Mouse (Mus musculus) heart, embryonic 16.5 days (tissue): ENCODE measurements around the gene Lcp1. TPM values are rescaled to one million over a fixed set of nuclear protein-coding genes. Genes with fewer than 3 reads are reported as not detected.

ENCODE experiments used
- ATAC-seq: fragments of 200-750 bp; cut with Nextera tagmentation; replicated peaks from 2 replicates; pipeline ENCODE4 v1.8.0; 2017; ENCODE audit warnings: moderate number of reproducible peaks; ENCODE audit not compliant: insufficient read depth, low FRiP score; ENCODE audit errors: extremely low read depth
- H3K27ac ChIP-seq: fragments of 300-500 bp; sonication (generic); 2 replicates; pipeline ENCODE4 v1.5.1; 2014; ENCODE audit warnings: mild to moderate bottlenecking, low read length, control low read depth, moderate library complexity
- H3K27me3 ChIP-seq: fragments of 300-500 bp; sonication (generic); 2 replicates; pipeline ENCODE4 v1.6.1; 2014; ENCODE audit warnings: low read length, mixed read lengths; ENCODE audit not compliant: control insufficient read depth, insufficient read depth
- H3K36me3 ChIP-seq: fragments of 300-500 bp; sonication (generic); 2 replicates; pipeline ENCODE4 v1.6.1; 2014; ENCODE audit not compliant: control insufficient read depth, insufficient read depth
- H3K4me1 ChIP-seq: fragments of 300-500 bp; sonication (generic); 2 replicates; pipeline ENCODE4 v1.6.1; 2014; ENCODE audit warnings: low read length, mixed read lengths; ENCODE audit not compliant: control insufficient read depth, insufficient read depth
- H3K4me2 ChIP-seq: fragments of 300-500 bp; sonication (generic); 2 replicates; pipeline ENCODE4 v1.6.1; 2014; ENCODE audit warnings: low read depth, mild to moderate bottlenecking, control low read depth, low read length
- H3K4me3 ChIP-seq: fragments of 300-500 bp; sonication (generic); 2 replicates; pipeline ENCODE4 v1.5.1; 2014; ENCODE audit warnings: mild to moderate bottlenecking, control low read depth, low read length
- H3K9ac ChIP-seq: fragments of 300-500 bp; sonication (generic); 2 replicates; pipeline ENCODE4 v1.6.1; 2014; ENCODE audit warnings: low read length, control low read depth
- H3K9me3 ChIP-seq: fragments of 300-500 bp; sonication (generic); replicated peaks from 2 replicates; pipeline ENCODE4 v1.6.1; 2016; ENCODE audit warnings: low read length; ENCODE audit not compliant: control insufficient read depth
- WGBS: fragments of 180-500 bp; shearing (Covaris S2); extraction: QIAGEN DNeasy Blood & Tissue Kit; methylation state at CpG from one replicate; pipeline ENCODE4 v1.1.7; 2014; 5-methylcytosine and 5-hydroxymethylcytosine counted together
- polyA plus RNA-seq: library from polyadenylated mRNA; unstranded; fragments of >200 nt; fragmentation: Nextera tagmentation; extraction: Ambion mirVana; gene quantifications from 2 replicates; pipeline ENCODE4 v1.2.1, GENCODE M21; 2015

The Lcp1 gene
- polyA plus RNA-seq, 1 experiment from 2014 or later, result 47.5 TPM

DNA sequence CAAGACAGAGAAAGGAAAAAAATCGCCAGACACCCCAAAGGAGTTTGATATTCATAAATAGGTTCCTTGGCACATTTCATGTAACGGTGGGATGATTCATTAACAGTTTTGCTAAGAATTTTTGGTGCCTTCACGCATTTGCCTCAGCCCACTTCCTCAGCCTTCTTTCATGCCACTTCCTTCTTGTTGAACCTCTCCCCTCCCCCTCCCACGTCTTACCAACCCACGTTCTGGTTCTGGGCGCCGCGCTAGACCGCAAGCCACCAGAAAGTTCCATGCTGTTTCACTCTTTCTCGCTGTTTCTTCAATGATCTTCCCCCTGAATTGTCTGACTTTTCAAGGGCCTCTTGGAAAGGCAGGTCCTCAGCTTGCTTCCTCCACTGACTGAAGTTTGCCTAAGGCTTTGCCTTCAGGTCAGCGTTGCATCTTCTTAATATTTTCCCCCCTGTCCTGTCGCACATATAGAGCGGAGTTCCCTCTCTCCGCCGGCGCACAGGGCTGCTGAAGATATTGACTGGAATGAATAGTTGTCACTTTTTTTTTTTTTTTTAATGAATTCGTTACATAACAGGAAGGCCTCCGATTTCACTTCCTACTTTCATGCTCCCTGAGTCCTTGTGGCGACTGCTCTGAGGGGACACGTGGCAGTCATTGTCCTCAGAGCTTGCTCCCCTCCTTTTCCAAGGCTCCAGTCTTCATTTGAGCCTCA lies 48.5 kb downstream of the Lcp1 start:
- peak overlapping the region; percentile 75 for H3K27ac ChIP-seq
- ATAC-seq, result no peak
- 0 out of 2 replicates have a peak, but pooled peaks cover 3% of the 10 kb centered on the region for H3K4me1 ChIP-seq
- H3K9ac ChIP-seq, result peak overlapping the region; percentile 57
- H3K4me2 ChIP-seq, result peak overlapping the region; percentile 47
- peak overlapping the region; percentile 34 for H3K4me3 ChIP-seq
- H3K36me3 ChIP-seq, result no peaks in the 10 kb centered on the region
- H3K27me3 ChIP-seq, result no peaks in the 10 kb centered on the region
- 76% methylated on average over 20 of the region's 20 CpGs for WGBS
- no peaks in the 10 kb centered on the region for H3K9me3 ChIP-seq

DNA sequence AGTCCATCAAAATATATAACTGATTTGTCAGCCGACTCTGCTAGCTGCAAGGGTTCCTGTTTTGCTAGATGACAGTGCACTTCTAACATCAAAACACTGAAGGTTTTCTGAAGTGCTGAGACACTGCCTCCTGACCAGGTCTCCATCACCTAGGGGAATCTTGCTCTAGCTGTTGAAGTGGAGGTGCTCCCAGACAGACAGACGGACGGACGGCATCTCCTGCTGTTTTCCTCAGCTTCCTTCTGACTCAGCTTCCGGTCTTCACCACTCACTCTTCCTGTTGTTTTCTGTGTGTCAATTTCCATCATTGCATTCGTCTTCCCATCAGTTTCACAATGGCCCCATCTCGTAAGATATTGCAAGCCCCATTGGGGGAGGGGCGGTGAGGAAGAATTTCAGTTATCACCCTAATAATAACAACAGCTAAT lies 49.7 kb downstream of the Lcp1 start:
- Histone ChIP-seq H3K9ac (no peak overlapping the region), H3K4me3 (no peak overlapping the region), H3K4me1 (0 out of 2 replicates have a peak, but pooled peaks cover 3% of the 10 kb centered on the region), H3K27me3 (no peaks in the 10 kb centered on the region), H3K4me2 (peak overlapping the region; percentile 10; the same call in 1 of the 2 replicates), H3K36me3 (no peaks in the 10 kb centered on the region), H3K9me3 (no peaks in the 10 kb centered on the region), H3K27ac (no peak overlapping the region)
- no peak for ATAC-seq
- 74% methylated on average over 8 of the region's 8 CpGs for WGBS

DNA sequence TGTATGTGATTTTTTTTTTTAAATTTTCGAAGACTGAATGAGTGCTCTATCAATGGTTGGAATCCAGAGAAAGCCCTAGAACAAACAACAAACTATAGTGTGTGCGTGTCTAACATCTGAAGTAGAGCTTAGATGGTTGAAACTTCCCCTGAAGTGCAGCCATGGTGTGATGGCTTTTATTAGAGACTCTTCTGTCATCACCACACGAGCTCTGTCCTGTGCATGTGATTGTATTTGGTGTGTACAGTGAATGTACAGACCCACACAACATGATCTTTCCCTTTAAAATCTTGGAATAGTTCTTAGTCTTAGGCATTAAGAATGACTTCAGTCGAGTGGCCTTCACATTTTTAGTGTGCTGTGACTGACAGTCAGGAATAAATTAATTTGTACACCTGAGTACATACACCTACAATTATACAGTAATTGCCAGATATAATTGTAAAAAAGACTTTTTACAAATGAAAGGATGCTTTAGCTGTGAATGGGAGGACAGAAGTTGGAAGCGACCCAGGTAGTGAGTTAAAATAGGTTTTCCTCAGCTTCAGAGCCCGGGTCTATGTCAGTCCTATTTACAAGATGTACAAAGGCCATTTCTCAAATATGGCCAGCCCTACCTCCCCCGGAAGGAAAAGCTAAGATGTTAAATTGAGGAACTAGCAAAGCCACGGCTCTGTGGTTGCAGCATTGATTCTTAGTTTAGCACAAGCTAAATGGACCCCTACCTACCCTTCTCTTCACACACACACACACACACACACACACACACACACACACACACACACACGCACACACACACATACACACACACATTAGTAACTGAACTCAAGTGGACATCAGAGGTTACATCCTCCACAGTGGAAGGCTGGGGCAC lies 50.4 kb downstream of the Lcp1 start:
- no peak overlapping the region for H3K4me3 ChIP-seq
- no peaks in the 10 kb centered on the region for H3K9me3 ChIP-seq
- no peaks in the 10 kb centered on the region for H3K27me3 ChIP-seq
- H3K4me2 ChIP-seq, result no peak overlapping the region
- ATAC-seq, result no peak
- 0 out of 2 replicates have a peak, but pooled peaks cover 5% of the 10 kb centered on the region for H3K4me1 ChIP-seq
- WGBS, result 72% methylated on average over 9 of the region's 9 CpGs
- H3K27ac ChIP-seq, result no peak overlapping the region
- no peak overlapping the region for H3K9ac ChIP-seq
- no peaks in the 10 kb centered on the region for H3K36me3 ChIP-seq

DNA sequence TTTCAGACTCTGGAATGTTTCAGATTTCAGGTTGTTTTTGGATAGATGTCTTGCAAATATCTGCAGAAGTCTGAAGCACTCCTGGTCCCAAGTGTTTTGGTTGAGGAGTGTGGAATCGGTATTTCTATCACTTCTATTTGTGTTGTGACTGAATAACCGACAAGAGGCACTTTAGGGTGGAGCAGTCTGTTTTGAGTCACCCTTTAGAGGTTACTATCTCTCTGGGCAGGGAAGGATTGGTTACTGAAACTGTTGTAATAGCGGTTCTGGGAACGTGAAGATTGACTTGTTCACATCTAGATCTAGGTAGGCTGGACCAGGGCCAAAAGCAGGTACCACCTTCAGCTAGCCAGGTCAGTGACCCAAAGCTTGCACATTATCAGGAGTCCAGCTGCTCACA lies 51.5 kb downstream of the Lcp1 start:
- Histone ChIP-seq H3K4me1 (0 out of 2 replicates have a peak, but pooled peaks cover 7% of the 10 kb centered on the region), H3K9me3 (no peaks in the 10 kb centered on the region), H3K4me2 (no peak overlapping the region), H3K27ac (0 out of 2 replicates have a peak overlapping the region, but pooled peaks have one; percentile 12), H3K4me3 (no peak overlapping the region), H3K36me3 (no peaks in the 10 kb centered on the region), H3K9ac (no peak overlapping the region), H3K27me3 (no peaks in the 10 kb centered on the region)
- ATAC-seq, result no peak
- 35% methylated on average over 4 of the region's 4 CpGs for WGBS

DNA sequence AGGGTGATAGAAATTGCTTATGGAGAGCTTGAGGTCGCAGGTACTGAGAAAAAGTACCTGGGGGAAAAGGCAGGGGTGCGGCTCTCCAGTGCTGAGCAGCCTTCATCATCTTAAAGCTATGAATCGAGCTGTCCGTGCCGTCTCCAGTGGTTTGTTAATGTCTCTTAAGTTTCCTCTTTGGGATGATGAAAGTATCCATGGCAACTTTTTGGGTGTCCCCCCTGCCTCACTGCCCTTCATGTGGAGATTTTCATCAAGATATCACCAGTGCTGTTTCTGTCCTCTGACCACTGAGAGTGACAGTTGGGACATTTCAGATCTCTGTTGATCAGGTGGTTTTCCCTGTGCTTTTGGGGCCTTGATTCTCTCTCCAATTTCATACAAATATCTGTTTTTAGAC lies 51.9 kb downstream of the Lcp1 start:
- Histone ChIP-seq H3K4me2 (no peak overlapping the region), H3K9me3 (no peaks in the 10 kb centered on the region), H3K36me3 (no peaks in the 10 kb centered on the region), H3K27me3 (no peaks in the 10 kb centered on the region), H3K27ac (no peak overlapping the region), H3K4me3 (no peak overlapping the region), H3K9ac (no peak overlapping the region), H3K4me1 (0 out of 2 replicates have a peak, but pooled peaks cover 7% of the 10 kb centered on the region)
- no peak for ATAC-seq
- 74% methylated on average over 5 of the region's 5 CpGs for WGBS

DNA sequence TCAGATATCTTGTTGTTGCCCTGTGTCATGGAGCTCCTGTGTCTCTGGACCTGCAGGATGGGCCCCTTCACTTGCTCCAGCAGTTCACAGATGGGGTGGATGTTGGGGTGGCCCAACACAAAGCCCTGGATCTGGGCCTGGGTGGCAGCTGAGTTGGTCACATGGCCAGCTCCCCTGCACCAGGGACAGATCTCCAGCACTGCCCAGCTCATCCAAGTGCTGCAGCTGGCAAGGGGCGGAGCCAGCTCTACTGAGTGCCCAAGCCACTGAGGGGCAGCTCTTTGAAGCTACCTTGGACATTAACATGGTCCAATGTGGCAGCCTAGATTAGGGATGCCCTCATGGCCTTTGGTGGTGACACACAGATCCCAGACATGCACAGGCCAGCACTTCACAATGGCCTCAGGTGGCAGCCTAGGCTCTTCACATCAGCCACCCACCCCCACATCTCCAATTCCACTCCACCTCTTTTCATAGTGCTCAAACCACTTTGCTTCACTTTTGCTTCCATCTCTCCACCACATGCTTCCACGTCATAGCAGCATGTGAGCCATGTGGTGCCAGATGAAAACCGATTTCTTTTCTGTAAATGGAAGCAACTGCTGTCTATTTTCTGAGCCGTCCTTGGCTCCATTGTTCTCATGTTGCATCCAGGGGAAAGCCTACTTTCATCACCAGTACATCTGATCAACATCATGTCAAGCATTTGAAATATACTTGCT lies 53.3 kb downstream of the Lcp1 start:
- H3K36me3 ChIP-seq, result no peaks in the 10 kb centered on the region
- H3K4me3 ChIP-seq, result no peak overlapping the region
- 84% methylated on average over 4 of the region's 4 CpGs for WGBS
- no peak overlapping the region for H3K4me2 ChIP-seq
- ATAC-seq, result no peak
- H3K9ac ChIP-seq, result no peak overlapping the region
- H3K27ac ChIP-seq, result no peak overlapping the region
- H3K27me3 ChIP-seq, result no peaks in the 10 kb centered on the region
- H3K9me3 ChIP-seq, result no peaks in the 10 kb centered on the region
- 0 out of 2 replicates have a peak, but pooled peaks cover 7% of the 10 kb centered on the region for H3K4me1 ChIP-seq

DNA sequence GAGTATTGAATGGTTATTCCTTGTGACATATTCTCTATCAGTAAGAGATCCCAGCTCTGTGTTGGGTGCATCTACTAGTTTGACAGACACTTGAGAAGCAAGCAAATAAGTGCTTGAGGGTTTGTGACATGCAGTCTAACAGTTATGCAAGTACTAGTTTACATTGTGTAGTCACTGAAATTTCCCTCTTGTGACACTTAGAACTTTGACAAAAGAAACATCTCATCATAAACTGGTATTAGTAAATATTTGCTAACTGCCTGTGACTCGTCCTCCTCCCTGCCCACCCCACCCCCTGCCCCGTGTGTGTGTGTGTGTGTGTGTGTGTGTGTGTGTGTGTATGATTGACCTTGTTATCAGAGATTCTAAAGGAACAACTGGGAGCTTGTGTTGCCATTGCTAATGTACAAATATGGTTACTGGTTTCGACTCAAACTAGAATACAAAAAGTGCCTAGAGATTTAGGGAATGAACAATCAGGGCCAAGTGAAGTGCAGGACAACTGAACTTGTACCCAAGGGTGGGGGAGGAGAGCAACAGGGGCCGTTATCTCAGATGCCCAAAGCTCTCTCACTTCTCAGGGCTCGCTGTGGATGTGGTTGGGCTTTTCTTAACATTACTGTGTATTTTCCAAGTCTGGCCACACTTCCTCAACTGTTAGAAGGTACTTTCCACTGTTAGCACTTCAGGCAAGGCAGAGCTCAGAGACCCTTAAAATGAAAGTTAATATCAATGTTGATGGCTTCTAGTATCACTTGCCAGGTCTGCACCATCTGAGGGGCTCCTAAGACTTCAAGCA lies 55.1 kb downstream of the Lcp1 start:
- ATAC-seq, result no peak
- H3K27ac ChIP-seq, result no peak overlapping the region
- WGBS, result 32% methylated on average over 5 of the region's 5 CpGs

DNA sequence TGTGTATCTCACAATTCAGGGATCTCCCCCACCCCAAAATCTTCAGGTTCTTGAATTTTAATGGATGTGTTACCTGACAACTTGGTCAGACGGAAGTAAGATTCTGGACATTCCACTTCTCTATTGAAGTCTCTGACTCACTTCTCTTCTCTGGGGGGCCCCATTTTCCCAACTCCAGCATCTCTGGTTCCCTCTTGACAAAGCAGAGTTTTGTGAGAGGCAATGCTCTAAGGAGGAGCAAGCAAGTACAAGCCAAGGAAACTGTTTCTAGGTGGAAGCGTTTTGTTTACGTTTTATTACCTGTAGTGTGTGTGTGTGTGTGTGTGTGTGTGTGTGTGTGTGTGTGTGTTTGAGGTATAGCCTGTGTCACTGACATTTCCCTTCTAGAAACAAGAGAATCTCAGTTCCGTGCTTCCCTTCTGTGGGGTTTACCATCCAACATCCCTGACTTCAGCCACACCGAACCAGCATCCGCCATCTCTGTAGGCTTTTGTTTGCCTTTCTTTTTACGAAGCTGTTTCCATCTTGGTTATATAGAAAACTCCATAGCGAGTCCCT lies 56.0 kb downstream of the Lcp1 start:
- Histone ChIP-seq H3K27me3 (no peaks in the 10 kb centered on the region), H3K4me3 (no peak overlapping the region), H3K4me2 (no peak overlapping the region), H3K27ac (no peak overlapping the region), H3K36me3 (no peaks in the 10 kb centered on the region), H3K9me3 (no peaks in the 10 kb centered on the region), H3K4me1 (0 out of 2 replicates have a peak, but pooled peaks cover 7% of the 10 kb centered on the region), H3K9ac (no peak overlapping the region)
- 90% methylated on average over 8 of the region's 8 CpGs for WGBS
- no peak for ATAC-seq

More for the DNA sequence above, 55.1 kb downstream of the Lcp1 start:
- no peak overlapping the region for H3K4me3 ChIP-seq
- H3K9me3 ChIP-seq, result no peaks in the 10 kb centered on the region
- no peaks in the 10 kb centered on the region for H3K27me3 ChIP-seq
- no peak overlapping the region for H3K9ac ChIP-seq
- H3K36me3 ChIP-seq, result no peaks in the 10 kb centered on the region
- H3K4me1 ChIP-seq, result 0 out of 2 replicates have a peak, but pooled peaks cover 7% of the 10 kb centered on the region
- H3K4me2 ChIP-seq, result no peak overlapping the region
